Mouse (Mus musculus): ENCODE data around the gene Htr6.

- no peak for TF ChIP-seq GATA1 (IDR thresholded peaks at IDR 0.05; ENCODE audit: borderline replicate concordance, low read length)
- TF ChIP-seq FLI1 (IDR thresholded peaks at IDR 0.05; ENCODE audit: low read length), result no peak
Observed at GRCm38 (mm10) chr4:139033263-139034009, 41.9 kb downstream of the Htr6 start.

Measured in megakaryocyte, embryonic 14.5 days (primary cell).